Mouse (Mus musculus): Measurements from ENCODE around the gene Fgfr2.
A peak's percentile ranks its signal among the peaks of the same experiment; 100 is the strongest.

Gene Fgfr2

GRCm38 (mm10) chr7:131643341-131643840 is 1479.8 kb downstream of the Fgfr2 start:
- DNase-seq (ENCODE audit: low read depth, low spot score): no peak

DNA sequence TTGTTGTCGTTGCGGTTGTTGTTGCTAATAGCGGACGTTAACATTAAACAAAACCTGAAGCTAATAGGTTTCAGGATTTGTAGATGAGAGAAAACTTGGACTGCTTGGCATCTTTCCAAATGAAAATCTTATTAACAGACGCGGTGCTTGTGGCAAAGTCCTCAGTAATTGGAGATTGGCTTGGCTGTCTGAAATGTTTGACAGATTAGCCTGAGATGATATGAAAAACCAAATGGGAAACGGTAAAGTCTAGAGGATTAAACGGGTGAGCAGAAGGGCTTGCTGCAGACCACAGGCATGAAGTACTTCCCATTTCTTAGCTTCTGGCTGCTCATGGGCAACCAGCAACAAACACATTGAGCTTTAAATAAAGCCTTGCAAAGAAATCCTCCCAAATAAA is 1493.6 kb downstream of the Fgfr2 start:
- no peak for DNase-seq (ENCODE audit: low read depth, low spot score)

- no peak for DNase-seq (ENCODE audit: low read depth, low spot score)
These were observed 1494.2 kb downstream of the Fgfr2 start for GRCm38 (mm10) chr7:131628846-131629391.

DNA sequence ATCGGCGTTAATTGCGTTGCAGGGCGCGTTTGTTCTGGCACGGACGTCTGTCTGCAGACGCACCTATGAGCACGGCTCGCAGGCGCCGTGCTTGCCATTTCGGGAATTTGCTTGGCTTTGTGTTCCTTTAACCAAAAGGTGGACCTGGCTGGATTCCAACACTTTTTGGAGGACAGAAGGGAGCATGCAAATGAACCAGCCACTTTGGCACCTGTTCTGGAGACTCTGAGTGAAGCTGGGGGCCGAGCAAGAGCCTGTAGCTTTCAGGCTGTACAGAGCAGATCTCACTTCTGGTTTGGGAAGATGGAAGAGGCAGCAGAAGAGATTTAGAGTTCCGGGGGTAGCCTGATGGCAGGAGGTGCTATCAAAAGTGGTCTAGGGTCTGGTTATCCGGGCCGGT is 1494.8 kb downstream of the Fgfr2 start:
- DNase-seq (ENCODE audit: low read depth, low spot score): no peak

GRCm38 (mm10) chr7:131609677-131610076 is 1513.5 kb downstream of the Fgfr2 start:
- DNase-seq (ENCODE audit: low read depth, low spot score): no peak

GRCm38 (mm10) chr7:131608049-131608448 is 1515.1 kb downstream of the Fgfr2 start:
- no peak for DNase-seq (ENCODE audit: low read depth, low spot score)

- DNase-seq (ENCODE audit: low read depth, low spot score): no peak
These were observed 1517.7 kb downstream of the Fgfr2 start for GRCm38 (mm10) chr7:131605481-131605880.

DNA sequence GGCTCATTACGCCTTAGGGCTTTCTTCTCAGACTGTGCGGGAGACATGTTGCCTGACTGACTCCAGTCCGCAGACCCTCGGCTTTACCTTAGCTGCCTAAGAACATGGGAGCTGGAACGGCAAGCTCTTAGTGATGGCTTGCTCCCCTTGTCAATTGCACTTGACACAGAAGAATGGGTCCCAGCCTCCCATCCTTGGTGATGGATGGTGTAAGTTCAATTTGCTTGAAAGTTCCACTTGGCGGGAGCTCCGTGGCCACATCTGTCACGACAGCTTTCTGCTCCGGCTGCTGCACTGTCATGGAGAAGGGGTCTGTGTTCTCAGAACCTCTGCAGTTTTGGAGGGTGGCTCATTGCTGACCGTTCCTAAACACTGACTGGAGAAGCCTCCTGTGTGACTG is 1518.2 kb downstream of the Fgfr2 start:
- no peak for DNase-seq (ENCODE audit: low read depth, low spot score)

- no peak for DNase-seq (ENCODE audit: low read depth, low spot score)
These were observed 1520.0 kb downstream of the Fgfr2 start for GRCm38 (mm10) chr7:131603186-131603585.

GRCm38 (mm10) chr7:131602106-131602505 is 1521.0 kb downstream of the Fgfr2 start:
- no peak for DNase-seq (ENCODE audit: low read depth, low spot score)

- no peak for DNase-seq (ENCODE audit: low read depth, low spot score)
These were observed 1524.7 kb downstream of the Fgfr2 start for GRCm38 (mm10) chr7:131598483-131598824.

DNA sequence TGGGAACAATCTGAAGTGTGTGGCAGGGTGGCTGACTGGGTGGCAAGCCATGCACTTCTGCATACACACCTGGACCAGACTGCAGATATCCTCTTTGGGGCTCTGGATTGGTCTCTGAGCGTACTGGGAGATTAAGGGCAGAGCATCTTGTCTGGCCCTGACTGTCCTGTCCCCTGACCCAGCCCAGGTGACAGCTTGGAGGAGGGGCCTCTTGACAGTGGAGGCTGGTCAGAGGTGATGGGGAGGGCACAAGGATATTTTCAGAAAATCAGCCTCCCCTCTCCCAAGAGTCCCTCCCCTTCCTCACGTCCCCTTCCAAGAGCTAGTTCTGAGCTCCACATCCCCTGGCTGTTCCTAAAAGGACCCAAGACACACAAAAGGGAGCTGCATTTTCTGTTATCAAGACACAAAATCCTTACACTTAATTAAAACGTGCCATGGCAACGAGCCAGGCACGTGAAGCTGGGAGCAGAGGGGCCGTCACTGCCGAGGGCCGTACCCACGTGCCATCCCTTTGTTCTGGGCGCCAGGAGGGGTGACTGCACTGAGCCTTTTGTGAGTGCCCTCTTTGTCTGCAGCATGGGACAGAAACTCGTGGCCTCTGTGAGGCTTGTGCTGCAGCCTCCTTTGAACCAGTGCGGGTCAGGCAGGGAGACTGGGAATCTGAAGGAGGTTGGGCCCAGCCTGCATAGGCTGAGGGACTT is 1525.2 kb downstream of the Fgfr2 start:
- no peak for DNase-seq (ENCODE audit: low read depth, low spot score)

GRCm38 (mm10) chr7:131585551-131585950 is 1537.6 kb downstream of the Fgfr2 start:
- DNase-seq (ENCODE audit: low read depth, low spot score): no peak

DNA sequence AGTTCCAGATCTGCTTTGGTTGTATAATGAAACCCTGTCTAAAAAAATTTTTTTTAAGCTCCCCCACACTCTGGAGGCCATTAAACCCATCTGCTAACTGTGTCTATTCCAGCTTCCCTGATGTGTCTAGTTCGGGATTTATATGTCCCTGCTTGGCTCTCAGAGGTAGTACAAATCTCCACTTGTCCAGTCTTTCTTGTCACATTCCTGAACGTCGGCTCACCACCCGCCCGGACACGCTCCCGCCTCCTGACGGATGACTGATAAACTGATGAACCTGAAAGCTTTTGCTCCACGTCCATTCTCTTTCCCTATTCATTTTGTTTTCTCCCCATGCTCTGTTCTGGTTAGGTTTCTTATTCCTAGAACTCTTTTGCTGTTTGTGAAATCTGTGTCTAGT is 1541.0 kb downstream of the Fgfr2 start:
- no peak for DNase-seq (ENCODE audit: low read depth, low spot score)

DNA sequence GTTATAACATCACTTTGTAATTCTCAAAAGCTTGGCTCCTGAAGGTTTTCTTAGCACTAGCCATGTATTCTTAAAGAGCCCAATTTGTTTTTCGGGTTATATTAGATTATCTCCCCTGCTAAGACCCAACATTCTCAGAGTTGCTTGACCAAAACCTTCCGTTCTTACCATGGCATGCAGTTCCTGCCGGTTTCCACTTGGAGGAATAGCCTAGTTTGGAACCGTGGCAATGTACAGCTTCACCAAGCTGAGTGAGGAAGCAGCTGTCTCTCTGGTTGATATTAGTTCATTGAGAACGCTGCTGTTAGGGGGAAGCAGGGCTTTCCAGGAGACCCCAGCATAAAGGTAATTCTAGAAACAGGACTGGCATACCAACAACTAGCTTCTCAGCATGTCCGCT is 1547.9 kb downstream of the Fgfr2 start:
- no peak for DNase-seq (ENCODE audit: low read depth, low spot score)

- DNase-seq (ENCODE audit: low read depth, low spot score): no peak
These were observed 1562.5 kb downstream of the Fgfr2 start for GRCm38 (mm10) chr7:131560697-131561042.

DNA sequence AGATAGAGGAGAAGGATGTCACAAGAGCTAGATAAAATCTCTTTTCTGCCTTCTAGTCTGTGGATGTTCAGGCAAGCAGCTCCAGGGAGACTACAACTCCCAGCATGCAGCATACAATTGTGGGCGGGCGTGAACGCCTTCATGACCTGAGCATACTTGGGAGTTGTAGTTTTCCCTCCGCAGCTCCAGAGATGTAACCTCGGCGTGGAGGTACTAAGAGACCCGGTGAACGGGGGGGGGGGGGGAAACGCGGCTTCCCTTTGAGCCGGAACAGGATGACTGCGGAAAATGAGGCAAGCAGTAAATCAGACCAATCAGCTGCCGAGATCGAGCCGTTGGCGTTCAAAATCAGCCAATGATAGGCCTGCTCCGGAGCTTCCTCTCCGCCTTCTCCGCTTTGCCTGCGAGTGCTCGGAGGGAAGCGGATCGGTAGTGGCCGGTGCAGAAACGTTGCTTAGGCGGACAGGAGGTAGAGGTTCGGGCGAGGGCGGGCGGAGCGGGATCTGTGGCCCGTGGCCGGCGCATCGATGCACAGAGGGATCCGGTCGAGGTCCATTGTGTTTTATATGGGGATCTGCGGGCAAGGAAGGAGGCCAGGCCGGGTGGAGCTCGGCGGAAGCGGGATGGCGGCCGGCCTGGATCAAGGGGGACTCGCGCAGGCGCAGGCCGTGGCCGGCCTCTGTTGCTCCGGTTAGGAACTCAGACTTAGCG is 1563.0 kb downstream of the Fgfr2 start, which contains the start of gene Bub3:
Gene Bub3, plus strand, starts transcription at position 237 of the 711 bp plus-strand sequence.
- peak; percentile 96 for DNase-seq (ENCODE audit: low read depth, low spot score)

GRCm38 (mm10) chr7:131557751-131558150 is 1565.4 kb downstream of the Fgfr2 start:
- DNase-seq (ENCODE audit: low read depth, low spot score): no peak

GRCm38 (mm10) chr7:131556541-131557271 is 1566.4 kb downstream of the Fgfr2 start:
- DNase-seq (ENCODE audit: low read depth, low spot score): peak; percentile 29

GRCm38 (mm10) chr7:131556116-131556515 is 1567.0 kb downstream of the Fgfr2 start:
- peak; percentile 15 for DNase-seq (ENCODE audit: low read depth, low spot score)

GRCm38 (mm10) chr7:131555301-131556081 is 1567.7 kb downstream of the Fgfr2 start:
- peak; percentile 56 for DNase-seq (ENCODE audit: low read depth, low spot score)

Measured in CD4-positive, CD25-positive, alpha-beta regulatory T cell, adult 2 months (primary cell).